Mouse (Mus musculus): ENCODE results near the gene Siae.

Gene Siae

GRCm38 (mm10) chr9:37554838-37555748 is at the start of gene Siae:
TSS of gene Siae (plus strand) at chr9:37555698.
- DNase-seq: no peak

- DNase-seq: no peak
These were observed 49.5 kb upstream of the Siae start for GRCm38 (mm10) chr9:37506023-37506422.

- DNase-seq: no peak
These were observed 43.4 kb upstream of the Siae start for GRCm38 (mm10) chr9:37512097-37512496.

- DNase-seq: no peak
These were observed 41.0 kb upstream of the Siae start for GRCm38 (mm10) chr9:37514456-37514855.

GRCm38 (mm10) chr9:37517467-37517866 is 38.0 kb upstream of the Siae start:
- DNase-seq: no peak

GRCm38 (mm10) chr9:37518991-37519390 is 36.5 kb upstream of the Siae start:
- DNase-seq: no peak

- DNase-seq: no peak
These were observed 35.5 kb upstream of the Siae start for GRCm38 (mm10) chr9:37519995-37520394.

- no peak for DNase-seq
These were observed 30.0 kb upstream of the Siae start for GRCm38 (mm10) chr9:37525461-37525860.

GRCm38 (mm10) chr9:37526443-37527395 is 28.8 kb upstream of the Siae start:
- DNase-seq: no peak

GRCm38 (mm10) chr9:37527396-37528224 is 27.9 kb upstream of the Siae start, which contains the start of gene Esam:
TSS of gene Esam (plus strand) at chr9:37528078.
- peak; percentile 77 for DNase-seq

- peak; percentile 30 for DNase-seq
These were observed 27.1 kb upstream of the Siae start for GRCm38 (mm10) chr9:37528225-37528970.

- DNase-seq: peak; percentile 82
These were observed 25.2 kb upstream of the Siae start for GRCm38 (mm10) chr9:37530031-37530887.

- peak; percentile 89 for DNase-seq
These were observed 24.4 kb upstream of the Siae start for GRCm38 (mm10) chr9:37530888-37531705.

GRCm38 (mm10) chr9:37536851-37537250 is 18.6 kb upstream of the Siae start:
- DNase-seq: no peak

- no peak for DNase-seq
These were observed 17.7 kb upstream of the Siae start for GRCm38 (mm10) chr9:37537658-37538250.

GRCm38 (mm10) chr9:37539170-37540025 is 16.1 kb upstream of the Siae start, which contains the start of gene Vsig2:
TSS of gene Vsig2 (plus strand) at chr9:37539255.
- no peak for DNase-seq

- no peak for DNase-seq
These were observed 15.3 kb upstream of the Siae start for GRCm38 (mm10) chr9:37540226-37540625.
